Mouse (Mus musculus): ENCODE results near the gene Mall. TPM values are rescaled to one million over a fixed set of nuclear protein-coding genes. Genes with fewer than 3 reads are reported as not detected.
A peak's percentile ranks its signal among the peaks of the same experiment; 100 is the strongest.

Mall gene
- polyA plus RNA-seq, 1 experiment from 2014 or later = 6.5 TPM

DNA sequence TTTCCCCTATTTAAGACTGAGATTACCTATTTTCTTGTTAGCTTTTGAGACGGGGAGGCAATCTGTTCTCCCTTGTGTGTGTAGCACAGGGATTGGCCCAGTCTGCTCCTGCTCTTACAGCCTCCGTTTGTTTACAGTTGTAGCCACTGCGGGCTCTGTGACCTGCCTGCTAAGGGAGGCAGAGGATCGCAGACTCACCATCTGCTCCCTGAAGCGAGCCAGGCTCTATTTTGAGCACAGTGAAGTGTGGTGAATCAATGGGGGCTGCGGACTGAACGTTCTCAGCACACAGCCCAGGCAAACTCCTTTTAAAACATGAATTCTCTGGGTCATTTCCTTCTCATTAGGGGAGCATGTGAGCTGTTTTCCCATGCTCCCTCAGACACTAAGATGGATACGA lies 27.4 kb upstream of the Mall start:
- Histone ChIP-seq H3K9me3 (ENCODE audit: control insufficient read depth, low read length) (no peaks in the 10 kb centered on the region), H3K9ac (ENCODE audit: low read length) (no peak overlapping the region), H3K36me3 (ENCODE audit: control insufficient read depth, insufficient read depth, low read length) (0 out of 2 replicates have a peak, but pooled peaks cover 4% of the 10 kb centered on the region), H3K27ac (ENCODE audit: low read length) (no peak overlapping the region), H3K4me3 (ENCODE audit: low read length) (no peak overlapping the region), H3K4me1 (replicated peaks; ENCODE audit: control insufficient read depth, insufficient read depth, low read length) (no peaks in the 10 kb centered on the region), H3K27me3 (ENCODE audit: control insufficient read depth, insufficient read depth, low read depth, low read length) (no peaks in the 10 kb centered on the region), H3K4me2 (ENCODE audit: low read depth, low read length) (no peak overlapping the region)
- 31% methylated on average over 8 of the region's 8 CpGs for WGBS
- ATAC-seq (ENCODE audit: low read depth) = no peak

GRCm38 (mm10) chr2:127754113-127754512 lies 24.4 kb upstream of the Mall start:
- no peaks in the 10 kb centered on the region for H3K9me3 ChIP-seq (ENCODE audit: control insufficient read depth, low read length)
- H3K4me2 ChIP-seq (ENCODE audit: low read depth, low read length) = no peak overlapping the region
- ATAC-seq (ENCODE audit: low read depth) = no peak
- H3K27ac ChIP-seq (ENCODE audit: low read length) = no peak overlapping the region
- WGBS = 92% methylated on average over 4 of the region's 4 CpGs
- no peaks in the 10 kb centered on the region for H3K27me3 ChIP-seq (ENCODE audit: control insufficient read depth, insufficient read depth, low read depth, low read length)
- H3K4me3 ChIP-seq (ENCODE audit: low read length) = no peak overlapping the region
- H3K36me3 ChIP-seq (ENCODE audit: control insufficient read depth, insufficient read depth, low read length) = no peaks in the 10 kb centered on the region
- no peaks in the 10 kb centered on the region for H3K4me1 ChIP-seq (replicated peaks; ENCODE audit: control insufficient read depth, insufficient read depth, low read length)
- H3K9ac ChIP-seq (ENCODE audit: low read length) = no peak overlapping the region

DNA sequence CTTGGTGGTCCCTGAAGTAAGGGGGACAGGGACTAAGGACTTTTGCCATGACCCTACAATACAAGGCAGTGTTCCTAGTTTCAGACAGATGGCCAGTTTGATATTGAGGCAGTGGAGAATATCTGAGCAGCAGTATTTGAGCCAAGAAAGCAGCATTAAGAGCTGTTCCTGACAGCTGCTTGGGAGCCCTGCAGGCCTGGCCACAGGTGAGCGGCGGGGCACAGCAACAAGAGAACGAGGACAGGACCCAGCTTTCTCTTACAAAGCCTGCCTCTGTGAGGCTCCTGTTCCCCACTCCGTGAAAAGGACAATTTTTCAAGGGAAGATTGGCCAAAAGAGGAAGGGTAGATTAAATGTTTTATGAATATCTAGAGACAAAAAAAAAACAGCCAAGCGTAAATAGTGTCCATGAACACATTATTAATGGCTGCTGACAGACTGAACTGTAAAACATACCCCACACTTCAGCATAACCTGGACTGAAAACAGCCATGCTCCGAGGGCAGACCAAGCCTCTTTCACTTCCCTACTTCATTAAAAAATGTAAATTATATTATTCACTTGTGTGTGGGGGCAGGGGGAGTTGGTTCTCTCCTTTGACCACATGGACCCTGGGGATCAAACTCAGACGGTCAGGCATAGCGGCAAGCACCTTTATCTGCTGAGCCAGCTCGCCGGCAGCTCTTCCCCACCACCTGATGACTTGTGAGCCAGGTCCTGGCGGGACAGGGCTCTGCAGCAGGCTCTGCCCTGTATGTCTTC lies 22.3 kb upstream of the Mall start:
- no peak for ATAC-seq (ENCODE audit: low read depth)
- Histone ChIP-seq H3K27me3 (ENCODE audit: control insufficient read depth, insufficient read depth, low read depth, low read length) (no peaks in the 10 kb centered on the region), H3K36me3 (ENCODE audit: control insufficient read depth, insufficient read depth, low read length) (no peaks in the 10 kb centered on the region), H3K27ac (ENCODE audit: low read length) (no peak overlapping the region), H3K4me1 (replicated peaks; ENCODE audit: control insufficient read depth, insufficient read depth, low read length) (no peaks in the 10 kb centered on the region), H3K9me3 (ENCODE audit: control insufficient read depth, low read length) (no peaks in the 10 kb centered on the region), H3K4me3 (ENCODE audit: low read length) (no peak overlapping the region), H3K9ac (ENCODE audit: low read length) (no peak overlapping the region), H3K4me2 (ENCODE audit: low read depth, low read length) (no peak overlapping the region)
- 67% methylated on average over 11 of the region's 11 CpGs for WGBS

DNA sequence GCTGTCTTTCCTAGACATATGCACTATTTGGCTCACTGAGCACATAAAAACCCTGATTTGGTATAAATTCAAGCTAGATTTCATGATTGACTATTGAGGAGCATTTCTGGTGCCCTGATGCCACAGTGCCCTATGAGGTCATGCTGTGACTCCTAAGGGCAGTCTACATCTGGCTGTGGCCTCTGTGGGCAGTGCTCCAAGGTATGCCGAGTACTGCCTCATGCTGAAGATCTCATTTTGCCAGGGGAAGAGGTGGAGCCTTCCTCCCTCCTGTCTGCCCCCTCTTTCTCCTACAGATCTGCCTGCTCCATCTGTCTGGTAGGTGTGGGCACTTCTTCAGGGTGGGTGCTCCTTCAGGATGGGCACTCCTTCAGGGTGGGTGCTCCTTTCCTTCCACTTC lies 19.6 kb upstream of the Mall start:
- no peak overlapping the region for H3K27ac ChIP-seq (ENCODE audit: low read length)
- 38% methylated on average over 1 of the region's 1 CpGs for WGBS
- no peaks in the 10 kb centered on the region for H3K9me3 ChIP-seq (ENCODE audit: control insufficient read depth, low read length)
- no peak overlapping the region for H3K4me2 ChIP-seq (ENCODE audit: low read depth, low read length)
- no peaks in the 10 kb centered on the region for H3K27me3 ChIP-seq (ENCODE audit: control insufficient read depth, insufficient read depth, low read depth, low read length)
- H3K4me3 ChIP-seq (ENCODE audit: low read length) = no peak overlapping the region
- no peak overlapping the region for H3K9ac ChIP-seq (ENCODE audit: low read length)
- H3K36me3 ChIP-seq (ENCODE audit: control insufficient read depth, insufficient read depth, low read length) = peaks cover 3% of the 10 kb centered on the region; the same call in 1 of the 2 replicates
- ATAC-seq (ENCODE audit: low read depth) = no peak
- H3K4me1 ChIP-seq (replicated peaks; ENCODE audit: control insufficient read depth, insufficient read depth, low read length) = no peaks in the 10 kb centered on the region

DNA sequence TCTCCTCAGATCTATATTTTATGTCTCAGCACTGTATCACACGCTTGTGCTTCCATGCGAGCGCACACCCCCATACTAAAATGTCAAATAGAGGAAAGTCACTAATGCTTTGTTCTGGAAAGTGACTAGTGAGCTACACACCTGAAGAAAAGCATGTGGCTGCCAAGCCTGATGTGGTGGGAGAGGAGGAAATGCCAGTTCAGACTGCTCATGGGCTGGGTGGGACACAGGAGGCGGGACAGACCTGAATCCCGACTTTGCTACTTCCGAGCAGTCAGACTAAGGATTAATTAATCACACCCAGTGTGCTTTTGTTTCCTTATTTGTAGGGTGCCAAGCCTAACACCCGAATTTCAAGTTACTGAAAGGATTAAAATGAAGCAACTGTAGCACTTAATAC lies 18.6 kb upstream of the Mall start:
- H3K4me1 ChIP-seq (replicated peaks; ENCODE audit: control insufficient read depth, insufficient read depth, low read length) = no peaks in the 10 kb centered on the region
- no peak overlapping the region for H3K4me3 ChIP-seq (ENCODE audit: low read length)
- H3K36me3 ChIP-seq (ENCODE audit: control insufficient read depth, insufficient read depth, low read length) = peaks cover 3% of the 10 kb centered on the region; the same call in 1 of the 2 replicates
- no peaks in the 10 kb centered on the region for H3K9me3 ChIP-seq (ENCODE audit: control insufficient read depth, low read length)
- no peaks in the 10 kb centered on the region for H3K27me3 ChIP-seq (ENCODE audit: control insufficient read depth, insufficient read depth, low read depth, low read length)
- WGBS = 70% methylated on average over 7 of the region's 7 CpGs
- no peak overlapping the region for H3K4me2 ChIP-seq (ENCODE audit: low read depth, low read length)
- H3K27ac ChIP-seq (ENCODE audit: low read length) = no peak overlapping the region
- no peak overlapping the region for H3K9ac ChIP-seq (ENCODE audit: low read length)
- no peak for ATAC-seq (ENCODE audit: low read depth)

- Histone ChIP-seq H3K27ac (ENCODE audit: low read length) (no peak overlapping the region), H3K36me3 (ENCODE audit: control insufficient read depth, insufficient read depth, low read length) (peaks cover 3% of the 10 kb centered on the region; the same call in 1 of the 2 replicates), H3K9ac (ENCODE audit: low read length) (no peak overlapping the region), H3K27me3 (ENCODE audit: control insufficient read depth, insufficient read depth, low read depth, low read length) (no peaks in the 10 kb centered on the region), H3K4me3 (ENCODE audit: low read length) (no peak overlapping the region), H3K4me1 (replicated peaks; ENCODE audit: control insufficient read depth, insufficient read depth, low read length) (no peaks in the 10 kb centered on the region), H3K4me2 (ENCODE audit: low read depth, low read length) (no peak overlapping the region), H3K9me3 (ENCODE audit: control insufficient read depth, low read length) (no peaks in the 10 kb centered on the region)
- ATAC-seq (ENCODE audit: low read depth) = peak; percentile 34; the same call in 1 of the 2 replicates
- 49% methylated on average over 3 of the region's 3 CpGs for WGBS
Measured at GRCm38 (mm10) chr2:127742637-127743036, 12.9 kb upstream of the Mall start.

- no peaks in the 10 kb centered on the region for H3K9me3 ChIP-seq (ENCODE audit: control insufficient read depth, low read length)
- no peak overlapping the region for H3K4me3 ChIP-seq (ENCODE audit: low read length)
- no peak for ATAC-seq (ENCODE audit: low read depth)
- H3K4me2 ChIP-seq (ENCODE audit: low read depth, low read length) = no peak overlapping the region
- WGBS = 72% methylated on average over 9 of the region's 9 CpGs
- no peaks in the 10 kb centered on the region for H3K4me1 ChIP-seq (replicated peaks; ENCODE audit: control insufficient read depth, insufficient read depth, low read length)
- peaks cover 3% of the 10 kb centered on the region; the same call in 1 of the 2 replicates for H3K36me3 ChIP-seq (ENCODE audit: control insufficient read depth, insufficient read depth, low read length)
- H3K27ac ChIP-seq (ENCODE audit: low read length) = no peak overlapping the region
- no peaks in the 10 kb centered on the region for H3K27me3 ChIP-seq (ENCODE audit: control insufficient read depth, insufficient read depth, low read depth, low read length)
- H3K9ac ChIP-seq (ENCODE audit: low read length) = no peak overlapping the region
Measured at GRCm38 (mm10) chr2:127740756-127741519, 11.2 kb upstream of the Mall start.

DNA sequence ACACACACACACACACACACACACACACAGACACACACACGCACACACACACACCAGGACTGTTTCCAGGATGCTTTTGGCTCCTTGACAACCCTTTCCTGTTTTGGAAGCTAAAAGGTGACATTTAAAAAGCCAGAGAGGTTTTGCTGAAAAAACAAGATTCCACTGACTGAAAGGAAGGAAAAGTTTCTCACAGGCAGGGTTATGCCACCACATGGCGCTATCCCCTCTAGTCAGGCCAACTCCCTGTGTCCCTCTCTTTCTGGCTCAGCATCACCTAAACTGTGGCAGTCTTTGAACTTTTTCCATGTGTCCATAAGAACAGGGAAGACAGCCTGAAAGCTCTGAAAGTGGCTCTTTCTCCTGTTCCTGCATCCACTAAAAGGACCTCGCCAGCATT lies 8.2 kb upstream of the Mall start:
- Histone ChIP-seq H3K36me3 (ENCODE audit: control insufficient read depth, insufficient read depth, low read length) (no peaks in the 10 kb centered on the region), H3K27ac (ENCODE audit: low read length) (no peak overlapping the region), H3K4me1 (replicated peaks; ENCODE audit: control insufficient read depth, insufficient read depth, low read length) (no peaks in the 10 kb centered on the region), H3K4me3 (ENCODE audit: low read length) (no peak overlapping the region), H3K4me2 (ENCODE audit: low read depth, low read length) (no peak overlapping the region), H3K27me3 (ENCODE audit: control insufficient read depth, insufficient read depth, low read depth, low read length) (no peaks in the 10 kb centered on the region), H3K9ac (ENCODE audit: low read length) (no peak overlapping the region), H3K9me3 (ENCODE audit: control insufficient read depth, low read length) (no peaks in the 10 kb centered on the region)
- ATAC-seq (ENCODE audit: low read depth) = no peak
- WGBS = 68% methylated on average over 3 of the region's 3 CpGs

- no peaks in the 10 kb centered on the region for H3K27me3 ChIP-seq (ENCODE audit: control insufficient read depth, insufficient read depth, low read depth, low read length)
- no peak for ATAC-seq (ENCODE audit: low read depth)
- no peak overlapping the region for H3K4me3 ChIP-seq (ENCODE audit: low read length)
- H3K9me3 ChIP-seq (ENCODE audit: control insufficient read depth, low read length) = no peaks in the 10 kb centered on the region
- no peak overlapping the region for H3K4me2 ChIP-seq (ENCODE audit: low read depth, low read length)
- no peaks in the 10 kb centered on the region for H3K4me1 ChIP-seq (replicated peaks; ENCODE audit: control insufficient read depth, insufficient read depth, low read length)
- no peaks in the 10 kb centered on the region for H3K36me3 ChIP-seq (ENCODE audit: control insufficient read depth, insufficient read depth, low read length)
- WGBS = 53% methylated on average over 6 of the region's 6 CpGs
- no peak overlapping the region for H3K27ac ChIP-seq (ENCODE audit: low read length)
- H3K9ac ChIP-seq (ENCODE audit: low read length) = no peak overlapping the region
Measured at GRCm38 (mm10) chr2:127736631-127737209, 7.0 kb upstream of the Mall start.

Measured in lung, embryonic 16.5 days (tissue).